Mouse (Mus musculus): ENCODE data around the gene Noxo1. TPM values are rescaled to one million over a fixed set of nuclear protein-coding genes. Genes with fewer than 3 reads are reported as not detected.
"Not testable (repeated sequence)": the region's sequence is repeated elsewhere in the genome, so short reads cannot be mapped to it uniquely, and the experiment has no call there.

Noxo1 gene
- 1 to 10 TPM; 1.9 to 2.1 TPM for total RNA-seq (2021)

- peak; percentile 93 for DNase-seq
Measured at GRCm38 (mm10) chr17:24696011-24696697, at the start of gene Noxo1, which contains the start of gene Gfer. TSS of gene Noxo1 (plus strand) at chr17:24696234. TSS of gene Gfer (minus strand) at chr17:24696156.

- no peak for DNase-seq
Measured at GRCm38 (mm10) chr17:24646381-24646780, 49.7 kb upstream of the Noxo1 start.

- DNase-seq = peak; percentile 30
Measured at GRCm38 (mm10) chr17:24647493-24647892, 48.5 kb upstream of the Noxo1 start.

- DNase-seq = no peak
Measured at GRCm38 (mm10) chr17:24648731-24649377, 47.2 kb upstream of the Noxo1 start.

- peak; percentile 65 for DNase-seq
Measured at GRCm38 (mm10) chr17:24649581-24650069, 46.4 kb upstream of the Noxo1 start.

- peak; percentile 71 for DNase-seq
Measured at GRCm38 (mm10) chr17:24650070-24650616, 45.9 kb upstream of the Noxo1 start, which contains the start of gene Slc9a3r2. TSS of gene Slc9a3r2 (minus strand) at chr17:24650327.

- no peak for DNase-seq
Measured at GRCm38 (mm10) chr17:24650766-24651165, 45.3 kb upstream of the Noxo1 start.

GRCm38 (mm10) chr17:24651835-24652234 lies 44.2 kb upstream of the Noxo1 start:
- DNase-seq = no peak

GRCm38 (mm10) chr17:24653967-24654710 lies 41.9 kb upstream of the Noxo1 start:
- DNase-seq = peak; percentile 86

- DNase-seq = no peak
Measured at GRCm38 (mm10) chr17:24654969-24655368, 41.1 kb upstream of the Noxo1 start.

GRCm38 (mm10) chr17:24658017-24658758 lies 37.8 kb upstream of the Noxo1 start, which contains the start of gene Npw:
TSS of gene Npw (minus strand) at chr17:24658457.
- peak; percentile 43 for DNase-seq

GRCm38 (mm10) chr17:24667011-24667410 lies 29.0 kb upstream of the Noxo1 start:
- DNase-seq = not testable (repeated sequence)

- DNase-seq = peak; percentile 67
Measured at GRCm38 (mm10) chr17:24667416-24667815, 28.6 kb upstream of the Noxo1 start.

GRCm38 (mm10) chr17:24669214-24669544 lies 26.9 kb upstream of the Noxo1 start:
- DNase-seq = not testable (repeated sequence)

- peak; percentile 97 for DNase-seq
Measured at GRCm38 (mm10) chr17:24669545-24670245, 26.3 kb upstream of the Noxo1 start, which contains the start of gene Zfp598. TSS of gene Zfp598 (plus strand) at chr17:24669687.

GRCm38 (mm10) chr17:24670246-24670844 lies 25.7 kb upstream of the Noxo1 start:
- DNase-seq = no peak

GRCm38 (mm10) chr17:24671346-24671745 lies 24.7 kb upstream of the Noxo1 start:
- no peak for DNase-seq

GRCm38 (mm10) chr17:24672141-24672540 lies 23.9 kb upstream of the Noxo1 start:
- DNase-seq = peak; percentile 56

GRCm38 (mm10) chr17:24674277-24674676 lies 21.8 kb upstream of the Noxo1 start:
- DNase-seq = no peak

- DNase-seq = peak; percentile 87
Measured at GRCm38 (mm10) chr17:24676187-24676586, 19.8 kb upstream of the Noxo1 start.

GRCm38 (mm10) chr17:24676877-24677276 lies 19.2 kb upstream of the Noxo1 start:
- DNase-seq = no peak
